Mouse (Mus musculus) stomach, embryonic 14.5 days (tissue): ENCODE data around the gene Rrad. TPM values are rescaled to one million over a fixed set of nuclear protein-coding genes. Genes with fewer than 3 reads are reported as not detected.

Source experiments
- ATAC-seq: fragments of 200-750 bp; cut with Nextera tagmentation; 2 replicates; pipeline ENCODE4 v1.8.0; 2017; ENCODE audit warnings: low read depth, moderate TSS enrichment; ENCODE audit not compliant: insufficient number of reproducible peaks, insufficient read depth, low FRiP score
- H3K27ac ChIP-seq: fragments of 300-500 bp; sonication (generic); 2 replicates; pipeline ENCODE4 v1.5.1; 2014; ENCODE audit warnings: mild to moderate bottlenecking, low read length, moderate library complexity, mixed read lengths
- H3K27me3 ChIP-seq: fragments of 300-500 bp; sonication (generic); 2 replicates; pipeline ENCODE4 v1.6.1; 2014; ENCODE audit warnings: low read length, control low read depth, mixed read lengths; ENCODE audit not compliant: control insufficient read depth, insufficient read depth
- H3K36me3 ChIP-seq: fragments of 300-500 bp; sonication (generic); 2 replicates; pipeline ENCODE4 v1.6.1; 2014; ENCODE audit warnings: mild to moderate bottlenecking, control low read depth, low read length, moderate library complexity, mixed read lengths; ENCODE audit not compliant: control insufficient read depth, insufficient read depth
- H3K4me1 ChIP-seq: fragments of 300-500 bp; sonication (generic); 2 replicates; pipeline ENCODE4 v1.6.1; 2014; ENCODE audit warnings: low read length, control low read depth, mixed read lengths; ENCODE audit not compliant: control insufficient read depth, insufficient read depth
- H3K4me2 ChIP-seq: fragments of 300-500 bp; sonication (generic); replicated peaks from 2 replicates; pipeline ENCODE4 v1.6.1; 2014; ENCODE audit warnings: low read depth, low read length, control low read depth
- H3K4me3 ChIP-seq: fragments of 300-500 bp; sonication (generic); 2 replicates; pipeline ENCODE4 v1.5.1; 2014; ENCODE audit warnings: low read depth, low read length, control low read depth
- H3K9ac ChIP-seq: fragments of 300-500 bp; sonication (generic); replicated peaks from 2 replicates; pipeline ENCODE4 v1.6.1; 2014; ENCODE audit warnings: low read depth, mild to moderate bottlenecking, control low read depth, low read length, moderate library complexity, mixed read lengths
- H3K9me3 ChIP-seq: fragments of 300-500 bp; sonication (generic); 2 replicates; pipeline ENCODE4 v1.6.1; 2016; ENCODE audit warnings: low read depth, low read length, control low read depth; ENCODE audit not compliant: control insufficient read depth
- WGBS: fragments of 180-500 bp; shearing (Covaris S2); extraction: QIAGEN DNeasy Blood & Tissue Kit; methylation state at CpG from one replicate; pipeline ENCODE4 v1.1.7; 2014; 5-methylcytosine and 5-hydroxymethylcytosine counted together
- polyA plus RNA-seq: library from polyadenylated mRNA; unstranded; fragments of >200 nt; fragmentation: Nextera tagmentation; extraction: Ambion mirVana; gene quantifications from 2 replicates; pipeline ENCODE4 v1.2.1, GENCODE M21; 2014

Gene Rrad
- polyA plus RNA-seq, 1 experiment from 2014 or later, result 8.2 TPM

- Histone ChIP-seq H3K9me3 (no peaks in the 10 kb centered on the region), H3K27ac (no peak overlapping the region), H3K9ac (no peak overlapping the region), H3K4me1 (peaks cover 14% of the 10 kb centered on the region; the same call in 1 of the 2 replicates), H3K4me3 (no peak overlapping the region), H3K36me3 (no peaks in the 10 kb centered on the region), H3K27me3 (no peaks in the 10 kb centered on the region), H3K4me2 (no peak overlapping the region)
- ATAC-seq, result no peak
- 84% methylated on average over 2 of the region's 2 CpGs for WGBS
Observed at GRCm38 (mm10) chr8:104607944-104608343, 23.2 kb downstream of the Rrad start.

- H3K9me3 ChIP-seq, result no peaks in the 10 kb centered on the region
- no peaks in the 10 kb centered on the region for H3K36me3 ChIP-seq
- WGBS, result 29% methylated on average over 6 of the region's 6 CpGs
- ATAC-seq, result peak; percentile 21; the same call in 1 of the 2 replicates
- H3K4me3 ChIP-seq, result no peak overlapping the region
- no peak overlapping the region for H3K4me2 ChIP-seq
- H3K27ac ChIP-seq, result no peak overlapping the region
- no peaks in the 10 kb centered on the region for H3K27me3 ChIP-seq
- no peak overlapping the region for H3K9ac ChIP-seq
- peaks cover 19% of the 10 kb centered on the region; the same call in 1 of the 2 replicates for H3K4me1 ChIP-seq
Observed at GRCm38 (mm10) chr8:104606329-104606728, 24.8 kb downstream of the Rrad start.

GRCm38 (mm10) chr8:104603245-104603593 is 27.9 kb downstream of the Rrad start:
- 70% methylated on average over 4 of the region's 4 CpGs for WGBS
- Histone ChIP-seq H3K36me3 (no peaks in the 10 kb centered on the region), H3K4me2 (no peak overlapping the region), H3K4me3 (no peak overlapping the region), H3K27me3 (no peaks in the 10 kb centered on the region), H3K27ac (no peak overlapping the region), H3K9me3 (no peaks in the 10 kb centered on the region), H3K4me1 (peaks cover 6% of the 10 kb centered on the region; the same call in 1 of the 2 replicates), H3K9ac (no peak overlapping the region)
- no peak for ATAC-seq

- Histone ChIP-seq H3K27me3 (no peaks in the 10 kb centered on the region), H3K4me2 (peak overlapping the region; percentile 41), H3K9ac (peak overlapping the region; percentile 28; the same call in 1 of the 2 replicates), H3K36me3 (no peaks in the 10 kb centered on the region), H3K4me3 (peak overlapping the region; percentile 21; the same call in 1 of the 2 replicates), H3K27ac (no peak overlapping the region), H3K4me1 (peaks cover 6% of the 10 kb centered on the region; the same call in 1 of the 2 replicates), H3K9me3 (no peaks in the 10 kb centered on the region)
- ATAC-seq, result peak; percentile 84
- WGBS, result 20% methylated on average over 21 of the region's 21 CpGs
Observed at GRCm38 (mm10) chr8:104602468-104603244, 28.5 kb downstream of the Rrad start.

GRCm38 (mm10) chr8:104601941-104602371 is 29.2 kb downstream of the Rrad start:
- Histone ChIP-seq H3K4me1 (peaks cover 6% of the 10 kb centered on the region; the same call in 1 of the 2 replicates), H3K9ac (peak overlapping the region; percentile 28; the same call in 1 of the 2 replicates), H3K27me3 (no peaks in the 10 kb centered on the region), H3K4me2 (peak overlapping the region; percentile 41), H3K27ac (no peak overlapping the region), H3K36me3 (no peaks in the 10 kb centered on the region), H3K9me3 (no peaks in the 10 kb centered on the region), H3K4me3 (peak overlapping the region; percentile 21; the same call in 1 of the 2 replicates)
- WGBS, result 3% methylated on average over 12 of the region's 12 CpGs
- ATAC-seq, result peak; percentile 44; the same call in 1 of the 2 replicates

- Histone ChIP-seq H3K4me1 (peaks cover 6% of the 10 kb centered on the region; the same call in 1 of the 2 replicates), H3K36me3 (peaks cover 2% of the 10 kb centered on the region; the same call in 1 of the 2 replicates), H3K4me2 (peak overlapping the region; percentile 41; the same call in 1 of the 2 replicates), H3K9me3 (no peaks in the 10 kb centered on the region), H3K27me3 (no peaks in the 10 kb centered on the region), H3K4me3 (no peak overlapping the region), H3K27ac (no peak overlapping the region), H3K9ac (0 out of 2 replicates have a peak overlapping the region, but pooled peaks have one; percentile 14)
- WGBS, result 28% methylated on average over 7 of the region's 7 CpGs
- ATAC-seq, result no peak
Observed at GRCm38 (mm10) chr8:104601386-104601785, 29.7 kb downstream of the Rrad start.

- no peak for ATAC-seq
- H3K36me3 ChIP-seq, result peaks cover 24% of the 10 kb centered on the region
- WGBS, result 25% methylated on average over 6 of the region's 6 CpGs
- no peak overlapping the region for H3K9ac ChIP-seq
- H3K4me2 ChIP-seq, result no peak overlapping the region
- H3K27me3 ChIP-seq, result no peaks in the 10 kb centered on the region
- H3K9me3 ChIP-seq, result no peaks in the 10 kb centered on the region
- no peak overlapping the region for H3K4me3 ChIP-seq
- H3K27ac ChIP-seq, result no peak overlapping the region
- H3K4me1 ChIP-seq, result peaks cover 6% of the 10 kb centered on the region; the same call in 1 of the 2 replicates
Observed at GRCm38 (mm10) chr8:104598496-104598895, 32.6 kb downstream of the Rrad start.

GRCm38 (mm10) chr8:104597656-104598055 is 33.5 kb downstream of the Rrad start:
- Histone ChIP-seq H3K27ac (peak overlapping the region; percentile 6; the same call in 1 of the 2 replicates), H3K27me3 (no peaks in the 10 kb centered on the region), H3K9ac (no peak overlapping the region), H3K9me3 (no peaks in the 10 kb centered on the region), H3K4me1 (peaks cover 6% of the 10 kb centered on the region; the same call in 1 of the 2 replicates), H3K4me2 (no peak overlapping the region), H3K4me3 (no peak overlapping the region), H3K36me3 (peaks cover 25% of the 10 kb centered on the region)
- no peak for ATAC-seq
- WGBS, result 63% methylated on average over 6 of the region's 6 CpGs
